Mouse (Mus musculus): ENCODE data around the gene Cdh8. TPM values are rescaled to one million over a fixed set of nuclear protein-coding genes. Genes with fewer than 3 reads are reported as not detected.

Cdh8 gene
- polyA plus RNA-seq, 1 experiment from 2014 or later = 26.0 TPM

GRCm38 (mm10) chr8:99369166-99369565 lies 47.1 kb downstream of the Cdh8 start:
- Histone ChIP-seq H3K4me3 (no peak overlapping the region), H3K27ac (no peak overlapping the region), H3K9me3 (replicated peaks) (no peaks in the 10 kb centered on the region), H3K9ac (no peak overlapping the region), H3K4me1 (peaks cover 6% of the 10 kb centered on the region; the same call in 1 of the 2 replicates), H3K36me3 (ENCODE audit: poor library complexity, severe bottlenecking) (no peaks in the 10 kb centered on the region), H3K4me2 (no peak overlapping the region), H3K27me3 (no peaks in the 10 kb centered on the region)
- WGBS = 45% methylated on average over 3 of the region's 3 CpGs
- peak; percentile 55; the same call in 1 of the 2 replicates for ATAC-seq

- Histone ChIP-seq H3K9ac (no peak overlapping the region), H3K36me3 (ENCODE audit: poor library complexity, severe bottlenecking) (no peaks in the 10 kb centered on the region), H3K4me3 (no peak overlapping the region), H3K27ac (no peak overlapping the region), H3K4me1 (peaks cover 6% of the 10 kb centered on the region; the same call in 1 of the 2 replicates), H3K9me3 (replicated peaks) (no peaks in the 10 kb centered on the region), H3K4me2 (no peak overlapping the region), H3K27me3 (no peaks in the 10 kb centered on the region)
- 89% methylated on average over 7 of the region's 7 CpGs for WGBS
- 0 out of 2 replicates have a peak, but pooled peaks have one; percentile 36 for ATAC-seq
Measured at GRCm38 (mm10) chr8:99368449-99368848, 47.8 kb downstream of the Cdh8 start.

DNA sequence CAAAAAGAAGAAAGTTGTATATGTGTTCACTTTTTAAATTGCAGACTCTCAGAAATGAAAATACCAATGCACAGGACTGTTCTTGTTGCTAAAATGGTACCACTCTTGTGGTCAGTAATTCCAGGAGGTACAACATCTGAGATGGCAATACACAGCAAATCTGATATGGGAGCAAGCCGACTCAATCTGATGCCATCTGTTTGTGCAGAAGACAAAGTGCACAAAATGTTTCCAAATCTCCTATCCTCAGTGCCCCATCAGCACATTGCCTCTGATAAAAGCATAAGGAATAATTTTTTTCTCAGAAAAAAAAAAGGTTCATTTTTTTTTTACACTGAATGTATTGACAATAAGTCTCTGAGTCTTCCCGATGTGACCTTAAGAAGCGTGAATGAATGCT lies 62.3 kb downstream of the Cdh8 start:
- Histone ChIP-seq H3K27ac (no peak overlapping the region), H3K9ac (no peak overlapping the region), H3K27me3 (no peaks in the 10 kb centered on the region), H3K9me3 (replicated peaks) (no peaks in the 10 kb centered on the region), H3K4me2 (no peak overlapping the region), H3K4me3 (no peak overlapping the region), H3K36me3 (ENCODE audit: poor library complexity, severe bottlenecking) (no peaks in the 10 kb centered on the region), H3K4me1 (no peaks in the 10 kb centered on the region)
- no peak for ATAC-seq
- WGBS = 90% methylated on average over 3 of the region's 3 CpGs

DNA sequence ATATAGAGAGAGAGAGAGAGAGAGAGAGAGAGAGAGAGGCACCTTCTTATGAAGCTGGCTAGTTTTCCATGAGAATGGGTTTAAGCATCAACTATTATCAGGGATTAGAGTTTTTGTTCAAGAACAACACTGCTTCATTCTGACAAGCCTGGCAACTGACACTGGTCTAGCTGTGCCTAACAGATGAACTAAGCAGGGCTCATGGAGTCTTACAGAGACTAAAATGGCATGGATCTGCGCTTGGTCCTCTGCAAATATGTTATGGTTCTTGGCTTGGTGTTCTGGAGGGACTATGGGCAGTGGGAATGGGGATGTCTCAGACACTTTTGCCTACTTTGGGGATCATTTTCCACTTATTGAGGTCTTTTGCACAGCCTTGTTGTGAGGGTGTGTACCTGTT lies 63.0 kb downstream of the Cdh8 start:
- Histone ChIP-seq H3K27me3 (no peaks in the 10 kb centered on the region), H3K4me3 (no peak overlapping the region), H3K4me1 (no peaks in the 10 kb centered on the region), H3K36me3 (ENCODE audit: poor library complexity, severe bottlenecking) (no peaks in the 10 kb centered on the region), H3K9me3 (replicated peaks) (no peaks in the 10 kb centered on the region), H3K4me2 (no peak overlapping the region), H3K27ac (no peak overlapping the region), H3K9ac (no peak overlapping the region)
- ATAC-seq = no peak
- WGBS = 89% methylated on average over 1 of the region's 1 CpGs

DNA sequence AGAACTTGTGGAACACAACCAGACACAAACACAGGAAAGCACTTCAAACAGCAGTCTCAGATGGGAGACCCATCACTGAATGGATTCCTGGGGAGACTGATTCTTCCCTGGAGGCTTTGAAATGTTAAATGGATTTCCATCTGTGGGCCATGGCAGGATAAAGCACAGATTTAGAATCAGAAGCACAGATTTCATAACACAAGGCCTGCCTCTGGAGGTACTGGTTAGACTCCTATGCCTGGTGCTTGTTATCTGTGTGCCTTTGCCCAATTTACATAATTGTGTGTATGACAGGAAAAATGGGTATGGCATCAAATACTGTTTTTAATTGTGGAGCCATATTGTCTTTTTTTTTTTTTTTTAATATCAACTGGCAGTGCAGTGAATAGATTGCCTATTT lies 66.8 kb downstream of the Cdh8 start:
- Histone ChIP-seq H3K4me2 (no peak overlapping the region), H3K27me3 (no peaks in the 10 kb centered on the region), H3K9ac (no peak overlapping the region), H3K27ac (no peak overlapping the region), H3K4me3 (no peak overlapping the region), H3K9me3 (replicated peaks) (no peaks in the 10 kb centered on the region), H3K36me3 (ENCODE audit: poor library complexity, severe bottlenecking) (no peaks in the 10 kb centered on the region), H3K4me1 (peaks cover 5% of the 10 kb centered on the region; the same call in 1 of the 2 replicates)
- ATAC-seq = peak; percentile 71

DNA sequence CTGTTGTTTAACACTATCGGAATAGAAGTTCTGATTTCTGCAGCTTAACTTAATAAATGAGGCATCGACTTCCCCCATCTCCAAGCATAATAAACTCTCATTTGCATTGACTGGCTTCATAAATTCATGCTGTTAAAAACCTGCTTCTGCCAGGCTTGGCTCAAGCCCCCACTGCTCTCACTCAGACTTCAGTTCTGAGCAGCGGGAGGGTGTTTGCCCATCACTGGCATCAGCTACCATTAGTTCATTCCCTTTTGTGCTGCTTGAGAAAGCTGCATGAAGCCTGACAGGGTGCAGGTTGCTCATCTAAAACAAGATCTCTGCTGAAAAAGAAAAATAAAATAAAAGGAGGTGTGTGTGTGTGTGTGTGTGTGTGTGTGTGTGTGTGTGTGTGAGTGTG lies 67.7 kb downstream of the Cdh8 start:
- Histone ChIP-seq H3K4me3 (no peak overlapping the region), H3K9ac (no peak overlapping the region), H3K27ac (no peak overlapping the region), H3K27me3 (no peaks in the 10 kb centered on the region), H3K4me1 (peaks cover 5% of the 10 kb centered on the region; the same call in 1 of the 2 replicates), H3K36me3 (ENCODE audit: poor library complexity, severe bottlenecking) (no peaks in the 10 kb centered on the region), H3K9me3 (replicated peaks) (no peaks in the 10 kb centered on the region), H3K4me2 (no peak overlapping the region)
- peak; percentile 69 for ATAC-seq
- WGBS = 35% methylated on average over 3 of the region's 3 CpGs

GRCm38 (mm10) chr8:99339310-99339709 lies 77.0 kb downstream of the Cdh8 start:
- Histone ChIP-seq H3K4me2 (no peak overlapping the region), H3K36me3 (ENCODE audit: poor library complexity, severe bottlenecking) (no peaks in the 10 kb centered on the region), H3K4me3 (no peak overlapping the region), H3K27me3 (no peaks in the 10 kb centered on the region), H3K27ac (no peak overlapping the region), H3K9ac (no peak overlapping the region), H3K9me3 (replicated peaks) (no peaks in the 10 kb centered on the region), H3K4me1 (no peaks in the 10 kb centered on the region)
- WGBS = 71% methylated on average over 1 of the region's 1 CpGs
- no peak for ATAC-seq

GRCm38 (mm10) chr8:99327559-99327958 lies 88.7 kb downstream of the Cdh8 start:
- Histone ChIP-seq H3K9ac (no peak overlapping the region), H3K9me3 (replicated peaks) (no peaks in the 10 kb centered on the region), H3K27me3 (no peaks in the 10 kb centered on the region), H3K4me2 (no peak overlapping the region), H3K4me1 (no peaks in the 10 kb centered on the region), H3K36me3 (ENCODE audit: poor library complexity, severe bottlenecking) (no peaks in the 10 kb centered on the region), H3K4me3 (no peak overlapping the region), H3K27ac (no peak overlapping the region)
- no peak for ATAC-seq
- 83% methylated on average over 5 of the region's 5 CpGs for WGBS

DNA sequence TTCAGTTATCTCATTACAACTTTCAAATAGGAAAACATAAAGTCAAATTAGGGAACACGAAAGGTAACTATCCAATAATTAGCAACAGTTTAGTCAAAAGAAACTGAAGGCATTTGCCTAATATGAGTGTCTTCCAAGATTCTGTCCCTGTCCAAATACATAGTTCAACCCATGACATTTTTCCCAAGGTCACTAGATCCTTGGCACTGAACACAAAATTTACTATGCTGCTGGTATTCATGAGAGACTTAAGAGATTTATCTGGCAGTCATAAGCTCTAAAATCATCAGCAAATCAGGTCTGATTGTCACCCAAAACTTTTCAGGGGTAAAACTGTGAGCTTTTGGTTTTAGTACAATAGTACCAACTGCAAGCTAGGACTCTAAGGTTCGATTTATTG lies 101.7 kb downstream of the Cdh8 start:
- ATAC-seq = no peak
- Histone ChIP-seq H3K27me3 (no peaks in the 10 kb centered on the region), H3K36me3 (ENCODE audit: poor library complexity, severe bottlenecking) (no peaks in the 10 kb centered on the region), H3K27ac (no peak overlapping the region), H3K4me2 (no peak overlapping the region), H3K9ac (no peak overlapping the region), H3K4me1 (no peaks in the 10 kb centered on the region), H3K4me3 (no peak overlapping the region), H3K9me3 (replicated peaks) (no peaks in the 10 kb centered on the region)
- 92% methylated on average over 2 of the region's 2 CpGs for WGBS

DNA sequence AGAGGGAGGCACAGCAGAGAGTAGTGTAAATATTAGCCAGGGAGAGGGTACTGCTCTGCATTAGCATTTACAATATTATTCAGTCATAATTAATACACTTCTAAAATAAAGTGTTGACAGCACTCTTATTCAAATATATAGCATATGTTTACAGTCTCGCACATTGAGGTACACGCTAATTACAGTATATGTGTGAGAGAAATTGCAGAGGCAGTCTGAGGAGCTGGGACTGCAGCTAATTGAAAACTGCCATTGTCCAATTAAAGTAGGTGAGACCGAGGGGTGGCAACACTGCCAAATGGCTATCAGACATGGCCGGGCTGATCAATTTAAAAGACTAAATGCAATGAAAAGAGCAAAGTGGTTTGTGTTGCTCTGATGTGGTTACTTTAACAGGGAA lies 112.1 kb downstream of the Cdh8 start:
- Histone ChIP-seq H3K4me2 (no peak overlapping the region), H3K9me3 (replicated peaks) (no peaks in the 10 kb centered on the region), H3K4me1 (no peaks in the 10 kb centered on the region), H3K27me3 (no peaks in the 10 kb centered on the region), H3K4me3 (no peak overlapping the region), H3K27ac (no peak overlapping the region), H3K36me3 (ENCODE audit: poor library complexity, severe bottlenecking) (no peaks in the 10 kb centered on the region), H3K9ac (no peak overlapping the region)
- ATAC-seq = peak; percentile 87
- WGBS = 51% methylated on average over 4 of the region's 4 CpGs

DNA sequence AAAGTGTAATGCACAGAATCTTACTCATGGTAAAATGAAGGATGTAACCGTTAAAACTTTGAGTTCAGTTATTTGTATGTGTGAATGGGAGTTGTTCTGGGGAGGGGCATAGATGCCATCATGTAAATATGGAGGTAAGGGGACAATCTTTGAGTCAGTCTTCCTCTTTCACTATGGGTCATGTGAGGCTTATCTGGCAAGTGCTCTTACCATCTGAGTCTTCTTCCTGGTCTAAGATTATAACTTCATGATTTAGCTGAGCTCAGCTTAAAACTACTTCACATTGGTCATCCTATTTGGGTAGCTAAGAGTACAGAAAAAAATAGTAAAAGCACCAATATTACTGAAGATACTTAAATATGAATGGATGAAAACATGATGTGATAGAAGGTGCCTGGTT lies 126.1 kb downstream of the Cdh8 start:
- ATAC-seq = no peak
- H3K9ac ChIP-seq = no peak overlapping the region
- H3K27me3 ChIP-seq = no peaks in the 10 kb centered on the region
- H3K9me3 ChIP-seq (replicated peaks) = no peaks in the 10 kb centered on the region
- no peak overlapping the region for H3K4me3 ChIP-seq
- no peaks in the 10 kb centered on the region for H3K4me1 ChIP-seq
- no peak overlapping the region for H3K27ac ChIP-seq
- H3K4me2 ChIP-seq = no peak overlapping the region
- 97% methylated on average over 1 of the region's 1 CpGs for WGBS
- no peaks in the 10 kb centered on the region for H3K36me3 ChIP-seq (ENCODE audit: poor library complexity, severe bottlenecking)

- Histone ChIP-seq H3K27me3 (no peaks in the 10 kb centered on the region), H3K27ac (no peak overlapping the region), H3K4me2 (no peak overlapping the region), H3K4me1 (no peaks in the 10 kb centered on the region), H3K36me3 (ENCODE audit: poor library complexity, severe bottlenecking) (no peaks in the 10 kb centered on the region), H3K4me3 (no peak overlapping the region), H3K9me3 (replicated peaks) (no peaks in the 10 kb centered on the region), H3K9ac (no peak overlapping the region)
- WGBS = 85% methylated on average over 1 of the region's 1 CpGs
- ATAC-seq = no peak
Measured at GRCm38 (mm10) chr8:99285103-99285502, 131.2 kb downstream of the Cdh8 start.

DNA sequence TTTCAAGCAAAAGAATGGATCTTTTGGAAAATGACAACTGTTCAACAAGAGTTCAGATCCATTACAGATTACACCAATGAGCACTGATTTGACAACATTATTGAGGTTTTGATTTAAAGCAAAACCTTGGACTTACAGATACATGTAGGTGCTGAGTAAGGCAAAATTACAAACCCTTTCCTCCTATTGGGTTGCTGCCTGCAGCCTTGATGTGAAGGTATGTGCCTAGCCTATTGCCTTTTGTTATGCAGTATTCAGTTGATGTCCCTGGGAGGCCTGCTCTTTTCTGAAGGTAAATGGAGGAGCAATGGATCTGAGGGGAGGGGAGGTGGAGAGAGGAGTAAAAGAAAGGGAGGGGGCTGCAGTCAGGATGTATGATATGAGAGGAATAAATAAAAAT lies 135.9 kb downstream of the Cdh8 start:
- no peaks in the 10 kb centered on the region for H3K4me1 ChIP-seq
- no peak overlapping the region for H3K9ac ChIP-seq
- no peak overlapping the region for H3K4me2 ChIP-seq
- no peak for ATAC-seq
- no peaks in the 10 kb centered on the region for H3K36me3 ChIP-seq (ENCODE audit: poor library complexity, severe bottlenecking)
- no peak overlapping the region for H3K27ac ChIP-seq
- no peaks in the 10 kb centered on the region for H3K27me3 ChIP-seq
- no peak overlapping the region for H3K4me3 ChIP-seq
- no peaks in the 10 kb centered on the region for H3K9me3 ChIP-seq (replicated peaks)

All from forebrain, embryonic 13.5 days (tissue).